Mouse (Mus musculus): ENCODE results near the gene Slc16a9. TPM values are rescaled to one million over a fixed set of nuclear protein-coding genes. Genes with fewer than 3 reads are reported as not detected.
"Not testable (repeated sequence)": the region's sequence is repeated elsewhere in the genome, so short reads cannot be mapped to it uniquely, and the experiment has no call there.

Gene Slc16a9
- total RNA-seq (2021) = 1 to 10 TPM; 2.0 to 2.8 TPM
- long read RNA-seq, experiment 1, partial matches to known transcripts = 0 of 3 reads
- long read RNA-seq, experiment 1, other reads (novel, unspliced or antisense) = 1 of 3 reads
- long read RNA-seq, experiment 2, partial matches to known transcripts = 0 of 3 reads
- long read RNA-seq, experiment 2, other reads (novel, unspliced or antisense) = 1 of 3 reads

GRCm38 (mm10) chr10:70244921-70245558 lies at the start of gene Slc16a9:
TSS of gene Slc16a9 (plus strand) at chr10:70245100.
- DNase-seq = peak; percentile 71

GRCm38 (mm10) chr10:70195279-70195678 lies 49.6 kb upstream of the Slc16a9 start:
- DNase-seq = no peak

- no peak for DNase-seq
These were observed 49.1 kb upstream of the Slc16a9 start for GRCm38 (mm10) chr10:70195786-70196185.

GRCm38 (mm10) chr10:70196666-70197065 lies 48.2 kb upstream of the Slc16a9 start:
- no peak for DNase-seq

GRCm38 (mm10) chr10:70197601-70198000 lies 47.3 kb upstream of the Slc16a9 start:
- no peak for DNase-seq

- no peak for DNase-seq
These were observed 46.9 kb upstream of the Slc16a9 start for GRCm38 (mm10) chr10:70198012-70198411.

- peak; percentile 38 for DNase-seq
These were observed 45.9 kb upstream of the Slc16a9 start for GRCm38 (mm10) chr10:70198951-70199463.

- DNase-seq = no peak
These were observed 45.3 kb upstream of the Slc16a9 start for GRCm38 (mm10) chr10:70199466-70200210.

GRCm38 (mm10) chr10:70200889-70201500 lies 43.9 kb upstream of the Slc16a9 start:
- no peak for DNase-seq

GRCm38 (mm10) chr10:70204505-70205399 lies 40.1 kb upstream of the Slc16a9 start, which contains the start of gene Mrln:
TSS of gene Mrln (plus strand) at chr10:70204664.
- DNase-seq = peak; percentile 29

GRCm38 (mm10) chr10:70211281-70211680 lies 33.6 kb upstream of the Slc16a9 start:
- DNase-seq = no peak

GRCm38 (mm10) chr10:70220971-70221370 lies 23.9 kb upstream of the Slc16a9 start:
- no peak for DNase-seq

GRCm38 (mm10) chr10:70222231-70222630 lies 22.7 kb upstream of the Slc16a9 start:
- DNase-seq = not testable (repeated sequence)

- peak; percentile 74 for DNase-seq
These were observed 20.3 kb upstream of the Slc16a9 start for GRCm38 (mm10) chr10:70224571-70224970.

- no peak for DNase-seq
These were observed 19.1 kb upstream of the Slc16a9 start for GRCm38 (mm10) chr10:70225760-70226159.

- no peak for DNase-seq
These were observed 18.3 kb upstream of the Slc16a9 start for GRCm38 (mm10) chr10:70226608-70227007.

- no peak for DNase-seq
These were observed 14.5 kb upstream of the Slc16a9 start for GRCm38 (mm10) chr10:70230352-70230751.

- no peak for DNase-seq
These were observed 7.0 kb upstream of the Slc16a9 start for GRCm38 (mm10) chr10:70237936-70238335.

- DNase-seq = no peak
These were observed 2.0 kb upstream of the Slc16a9 start for GRCm38 (mm10) chr10:70242751-70243444.

- peak; percentile 29 for DNase-seq
These were observed 652 bp downstream of the Slc16a9 start for GRCm38 (mm10) chr10:70245559-70245945.

GRCm38 (mm10) chr10:70246076-70246475 lies 1.2 kb downstream of the Slc16a9 start:
- no peak for DNase-seq
